Mouse (Mus musculus) liver, adult 2 months (tissue): ENCODE results near the gene Pim1. TPM values are rescaled to one million over a fixed set of nuclear protein-coding genes. Genes with fewer than 3 reads are reported as not detected.
A peak's percentile ranks its signal among the peaks of the same experiment; 100 is the strongest.

Source experiments
- DNase-seq: peaks from one replicate; pipeline ENCODE4 v3.0.0-alpha.2; 2011; ENCODE audit warnings: low read depth, low spot score; ENCODE audit errors: extremely low read depth
- H3K27ac ChIP-seq: fragments of 200-500 bp; replicated peaks from 2 replicates; pipeline ENCODE4 v1.5.1; 2012; ENCODE audit warnings: low read depth, mild to moderate bottlenecking, control low read depth, inconsistent platforms, low read length; ENCODE audit not compliant: insufficient read depth
- H3K27me3 ChIP-seq: fragments of 200-500 bp; 2 replicates; pipeline ENCODE4 v1.6.1; 2012; ENCODE audit warnings: mild to moderate bottlenecking, moderate library complexity, low read length, inconsistent platforms; ENCODE audit not compliant: control insufficient read depth, insufficient read depth
- H3K36me3 ChIP-seq: fragments of 200-500 bp; 2 replicates; pipeline ENCODE4 v1.6.1; 2012; ENCODE audit warnings: low read length, inconsistent platforms; ENCODE audit not compliant: control insufficient read depth, insufficient read depth
- H3K4me1 ChIP-seq: fragments of 200-500 bp; 2 replicates; pipeline ENCODE4 v1.6.1; 2011; ENCODE audit warnings: low read length; ENCODE audit not compliant: control insufficient read depth, insufficient read depth
- H3K4me3 ChIP-seq: fragments of 200-500 bp; 2 replicates; pipeline ENCODE4 v1.5.1; 2011; ENCODE audit warnings: low read depth, mild to moderate bottlenecking, control low read depth, low read length, moderate library complexity; ENCODE audit not compliant: insufficient read depth
- H3K79me2 ChIP-seq: fragments of 200-500 bp; 2 replicates; pipeline ENCODE4 v1.6.1; 2012; ENCODE audit warnings: inconsistent platforms, mild to moderate bottlenecking, low read length, moderate library complexity; ENCODE audit not compliant: control insufficient read depth, insufficient read depth
- H3K9ac ChIP-seq: fragments of 200-500 bp; 2 replicates; pipeline ENCODE4 v1.6.1; 2012; ENCODE audit warnings: low read depth, mild to moderate bottlenecking, control low read depth, inconsistent platforms, low read length
- CTCF ChIP-seq: fragments of 200-500 bp; IDR thresholded peaks from 2 replicates; pipeline ENCODE4 v1.5.1; 2011; ENCODE audit warnings: low read depth, low read length, control low read depth
- POLR2A ChIP-seq: fragments of 200-500 bp; IDR thresholded peaks from 2 replicates; pipeline ENCODE4 v1.6.1; 2011; ENCODE audit warnings: low read length, control low read depth; ENCODE audit not compliant: insufficient read depth; ENCODE audit errors: extremely low read depth
- WGBS: fragments of 180-500 bp; shearing (Covaris S2); methylation state at CpG from one replicate; pipeline ENCODE4 v1.1.7; 2018; 5-methylcytosine and 5-hydroxymethylcytosine counted together
- polyA plus RNA-seq: library from polyadenylated mRNA; depleted of rRNA; stranded (reverse); fragments of >200 nt; gene quantifications from 2 replicates; pipeline ENCODE4 v1.2.3, GENCODE M21; 2012
- total RNA-seq: library from RNA; depleted of rRNA; stranded (reverse); fragments of >200 nt; gene quantifications from 2 replicates; pipeline ENCODE4 v1.2.3, GENCODE M21; 2014

Gene Pim1
- total and polyA plus RNA-seq, 2 experiments: 9.5 to 16.0 TPM

- H3K9ac ChIP-seq: no peak overlapping the region
- H3K36me3 ChIP-seq: no peaks in the 10 kb centered on the region
- no peak overlapping the region for H3K4me3 ChIP-seq
- peaks cover 27% of the 10 kb centered on the region for H3K4me1 ChIP-seq
- H3K27ac ChIP-seq: peak overlapping the region; percentile 68
- no peaks in the 10 kb centered on the region for H3K79me2 ChIP-seq
- peak; percentile 91 for DNase-seq
- WGBS: 19% methylated on average over 9 of the region's 9 CpGs
- TF ChIP-seq CTCF: no peak
- no peak for TF ChIP-seq POLR2A
- no peaks in the 10 kb centered on the region for H3K27me3 ChIP-seq
Observed at GRCm38 (mm10) chr17:29455411-29456120, 35.0 kb upstream of the Pim1 start.

GRCm38 (mm10) chr17:29456476-29456875 lies 34.1 kb upstream of the Pim1 start:
- H3K4me3 ChIP-seq: no peak overlapping the region
- H3K27me3 ChIP-seq: no peaks in the 10 kb centered on the region
- peaks cover 28% of the 10 kb centered on the region for H3K4me1 ChIP-seq
- DNase-seq: peak; percentile 36
- no peaks in the 10 kb centered on the region for H3K36me3 ChIP-seq
- 85% methylated on average over 4 of the region's 4 CpGs for WGBS
- TF ChIP-seq CTCF (no peak), POLR2A (no peak)
- no peak overlapping the region for H3K9ac ChIP-seq
- no peaks in the 10 kb centered on the region for H3K79me2 ChIP-seq
- H3K27ac ChIP-seq: peak overlapping the region; percentile 96

GRCm38 (mm10) chr17:29456926-29457325 lies 33.6 kb upstream of the Pim1 start:
- peaks cover 28% of the 10 kb centered on the region for H3K4me1 ChIP-seq
- peak overlapping the region; percentile 96 for H3K27ac ChIP-seq
- 29% methylated on average over 2 of the region's 2 CpGs for WGBS
- peak; percentile 93 for DNase-seq
- no peaks in the 10 kb centered on the region for H3K27me3 ChIP-seq
- H3K4me3 ChIP-seq: no peak overlapping the region
- no peaks in the 10 kb centered on the region for H3K79me2 ChIP-seq
- no peaks in the 10 kb centered on the region for H3K36me3 ChIP-seq
- no peak overlapping the region for H3K9ac ChIP-seq
- TF ChIP-seq POLR2A (no peak), CTCF (no peak)

GRCm38 (mm10) chr17:29457795-29458560 lies 32.6 kb upstream of the Pim1 start:
- DNase-seq: no peak
- Histone ChIP-seq H3K27me3 (no peaks in the 10 kb centered on the region), H3K4me3 (no peak overlapping the region), H3K4me1 (peaks cover 28% of the 10 kb centered on the region), H3K36me3 (no peaks in the 10 kb centered on the region), H3K79me2 (no peaks in the 10 kb centered on the region), H3K27ac (no peak overlapping the region), H3K9ac (no peak overlapping the region)
- no peak for TF ChIP-seq POLR2A
- TF ChIP-seq CTCF: no peak
- WGBS: 73% methylated on average over 11 of the region's 11 CpGs

- Histone ChIP-seq H3K4me1 (peaks cover 28% of the 10 kb centered on the region), H3K27me3 (no peaks in the 10 kb centered on the region), H3K36me3 (no peaks in the 10 kb centered on the region), H3K27ac (peak overlapping the region; percentile 25), H3K4me3 (no peak overlapping the region), H3K9ac (no peak overlapping the region), H3K79me2 (no peaks in the 10 kb centered on the region)
- TF ChIP-seq POLR2A (no peak), CTCF (no peak)
- WGBS: 21% methylated on average over 24 of the region's 24 CpGs
- DNase-seq: peak; percentile 58
Observed at GRCm38 (mm10) chr17:29459321-29460118, 31.0 kb upstream of the Pim1 start.
